Mouse (Mus musculus) forebrain, embryonic 16.5 days (tissue): ENCODE measurements around the gene Cacna1g. TPM values are rescaled to one million over a fixed set of nuclear protein-coding genes. Genes with fewer than 3 reads are reported as not detected.

Experiments used
- ATAC-seq: fragments of 200-750 bp; cut with Nextera tagmentation; 2 replicates; pipeline ENCODE4 v1.8.0; 2017; ENCODE audit warnings: mild to moderate bottlenecking, moderate library complexity
- H3K27ac ChIP-seq: fragments of 300-500 bp; sonication (generic); 2 replicates; pipeline ENCODE4 v1.5.1; 2014; ENCODE audit warnings: low read length, control low read depth
- H3K27me3 ChIP-seq: fragments of 300-500 bp; sonication (generic); replicated peaks from 2 replicates; pipeline ENCODE4 v1.6.1; 2014; ENCODE audit warnings: low read length; ENCODE audit not compliant: control insufficient read depth, insufficient read depth
- H3K36me3 ChIP-seq: fragments of 300-500 bp; sonication (generic); 2 replicates; pipeline ENCODE4 v1.6.1; 2014; ENCODE audit not compliant: control insufficient read depth, insufficient read depth
- H3K4me1 ChIP-seq: fragments of 300-500 bp; sonication (generic); replicated peaks from 2 replicates; pipeline ENCODE4 v1.6.1; 2014; ENCODE audit warnings: low read length; ENCODE audit not compliant: control insufficient read depth, insufficient read depth
- H3K4me2 ChIP-seq: fragments of 300-500 bp; sonication (generic); 2 replicates; pipeline ENCODE4 v1.6.1; 2014; ENCODE audit warnings: mild to moderate bottlenecking, low read length, control low read depth
- H3K4me3 ChIP-seq: fragments of 300-500 bp; sonication (generic); replicated peaks from 2 replicates; pipeline ENCODE4 v1.5.1; 2014; ENCODE audit warnings: mild to moderate bottlenecking, low read length, control low read depth
- H3K9ac ChIP-seq: fragments of 300-500 bp; sonication (generic); replicated peaks from 2 replicates; pipeline ENCODE4 v1.6.1; 2014; ENCODE audit warnings: low read depth, low read length, control low read depth
- H3K9me3 ChIP-seq: fragments of 300-500 bp; sonication (generic); 2 replicates; pipeline ENCODE4 v1.6.1; 2016; ENCODE audit warnings: low read length; ENCODE audit not compliant: control insufficient read depth
- WGBS: fragments of 180-500 bp; shearing (Covaris S2); extraction: QIAGEN DNeasy Blood & Tissue Kit; methylation state at CpG from one replicate; pipeline ENCODE4 v1.1.7; 2014; 5-methylcytosine and 5-hydroxymethylcytosine counted together
- polyA plus RNA-seq: library from polyadenylated mRNA; unstranded; fragments of >200 nt; fragmentation: Nextera tagmentation; extraction: Ambion mirVana; gene quantifications from 2 replicates; pipeline ENCODE4 v1.2.1, GENCODE M21; 2015

Gene Cacna1g
- 5.4 and 12.1 TPM in 2 replicates for polyA plus RNA-seq

- Histone ChIP-seq H3K9ac (peak within 1 kb of the TSS; percentile 75), H3K36me3 (no peaks in the 10 kb centered on the region), H3K4me1 (peaks cover 59% of the 10 kb centered on the region), H3K9me3 (no peaks in the 10 kb centered on the region), H3K4me3 (peak within 1 kb of the TSS; percentile 74), H3K27ac (peak within 1 kb of the TSS; percentile 57), H3K27me3 (peaks cover 10% of the 10 kb centered on the region), H3K4me2 (peak within 1 kb of the TSS; percentile 95)
- ATAC-seq = peak; percentile 88
- WGBS = under 1% methylated on average over 30 of the region's 71 CpGs
Measured at GRCm38 (mm10) chr11:94473707-94474543, at the start of gene Cacna1g. Cacna1g (minus strand) TSS chr11:94474198.

- no peak within 1 kb of the TSS for H3K27ac ChIP-seq
- peak within 1 kb of the TSS; percentile 80 for H3K4me2 ChIP-seq
- WGBS = under 1% methylated on average over 42 of the region's 42 CpGs
Measured at GRCm38 (mm10) chr11:94521219-94521843, 47.3 kb upstream of the Cacna1g start, which contains the start of gene Mycbpap. Mycbpap (minus strand) TSS chr11:94521742.

GRCm38 (mm10) chr11:94513452-94513851, 39.5 kb upstream of the Cacna1g start:
- Histone ChIP-seq H3K9me3 (no peaks in the 10 kb centered on the region), H3K27ac (no peak overlapping the region), H3K27me3 (no peaks in the 10 kb centered on the region), H3K4me3 (no peak overlapping the region), H3K4me2 (no peak overlapping the region), H3K36me3 (no peaks in the 10 kb centered on the region), H3K9ac (no peak overlapping the region), H3K4me1 (no peaks in the 10 kb centered on the region)
- ATAC-seq = no peak
- WGBS = 69% methylated on average over 9 of the region's 9 CpGs

More at GRCm38 (mm10) chr11:94521219-94521843, 47.3 kb upstream of the Cacna1g start, which contains the start of gene Mycbpap:
- H3K36me3 ChIP-seq = no peaks in the 10 kb centered on the region
- no peaks in the 10 kb centered on the region for H3K9me3 ChIP-seq
- peak; percentile 76 for ATAC-seq
- peaks cover 8% of the 10 kb centered on the region; the same call in 1 of the 2 replicates for H3K4me1 ChIP-seq
- H3K4me3 ChIP-seq = peak within 1 kb of the TSS; percentile 52
- H3K27me3 ChIP-seq = no peaks in the 10 kb centered on the region
- H3K9ac ChIP-seq = peak within 1 kb of the TSS; percentile 50

GRCm38 (mm10) chr11:94508976-94509375, 35.0 kb upstream of the Cacna1g start:
- ATAC-seq = no peak
- H3K9ac ChIP-seq = no peak overlapping the region
- no peak overlapping the region for H3K27ac ChIP-seq
- no peaks in the 10 kb centered on the region for H3K9me3 ChIP-seq
- H3K4me2 ChIP-seq = no peak overlapping the region
- H3K4me3 ChIP-seq = no peak overlapping the region
- H3K4me1 ChIP-seq = no peaks in the 10 kb centered on the region
- H3K36me3 ChIP-seq = no peaks in the 10 kb centered on the region
- no peaks in the 10 kb centered on the region for H3K27me3 ChIP-seq
- 92% methylated on average over 10 of the region's 10 CpGs for WGBS

- Histone ChIP-seq H3K4me1 (peaks cover 22% of the 10 kb centered on the region), H3K9ac (no peak overlapping the region), H3K4me2 (no peak overlapping the region), H3K4me3 (no peak overlapping the region), H3K36me3 (no peaks in the 10 kb centered on the region), H3K27ac (no peak overlapping the region), H3K9me3 (no peaks in the 10 kb centered on the region), H3K27me3 (no peaks in the 10 kb centered on the region; the same call in 1 of the 2 replicates)
- WGBS = 90% methylated on average over 8 of the region's 8 CpGs
- no peak for ATAC-seq
Measured at GRCm38 (mm10) chr11:94501482-94501881, 27.5 kb upstream of the Cacna1g start.

GRCm38 (mm10) chr11:94500362-94500761, 26.4 kb upstream of the Cacna1g start:
- Histone ChIP-seq H3K4me3 (no peak overlapping the region), H3K27ac (no peak overlapping the region), H3K4me2 (no peak overlapping the region), H3K36me3 (no peaks in the 10 kb centered on the region), H3K4me1 (peaks cover 22% of the 10 kb centered on the region), H3K27me3 (no peaks in the 10 kb centered on the region; the same call in 1 of the 2 replicates), H3K9ac (no peak overlapping the region), H3K9me3 (no peaks in the 10 kb centered on the region)
- ATAC-seq = no peak
- WGBS = 32% methylated on average over 8 of the region's 8 CpGs

- Histone ChIP-seq H3K4me2 (peak within 1 kb of the TSS; percentile 49), H3K36me3 (no peaks in the 10 kb centered on the region), H3K27me3 (no peaks in the 10 kb centered on the region; the same call in 1 of the 2 replicates), H3K9me3 (no peaks in the 10 kb centered on the region), H3K4me3 (peak within 1 kb of the TSS; percentile 28), H3K27ac (no peak within 1 kb of the TSS), H3K9ac (peak within 1 kb of the TSS; percentile 41), H3K4me1 (peaks cover 22% of the 10 kb centered on the region)
- 1% methylated on average over 26 of the region's 26 CpGs for WGBS
- no peak for ATAC-seq
Measured at GRCm38 (mm10) chr11:94499661-94500152, 25.7 kb upstream of the Cacna1g start, which contains the start of gene Epn3. Epn3 (minus strand) TSS chr11:94499974.

- Histone ChIP-seq H3K4me2 (peak overlapping the region; percentile 49), H3K27me3 (no peaks in the 10 kb centered on the region; the same call in 1 of the 2 replicates), H3K4me3 (no peak overlapping the region; the same call in 1 of the 2 replicates), H3K9me3 (no peaks in the 10 kb centered on the region), H3K9ac (no peak overlapping the region; the same call in 1 of the 2 replicates), H3K27ac (no peak overlapping the region), H3K4me1 (peaks cover 22% of the 10 kb centered on the region), H3K36me3 (no peaks in the 10 kb centered on the region)
- ATAC-seq = peak; percentile 55; the same call in 1 of the 2 replicates
- 6% methylated on average over 2 of the region's 2 CpGs for WGBS
Measured at GRCm38 (mm10) chr11:94499035-94499434, 25.0 kb upstream of the Cacna1g start.
